Comparison of ENCODE assay signal across 8 mouse cellular contexts in the genomic region with DNA sequence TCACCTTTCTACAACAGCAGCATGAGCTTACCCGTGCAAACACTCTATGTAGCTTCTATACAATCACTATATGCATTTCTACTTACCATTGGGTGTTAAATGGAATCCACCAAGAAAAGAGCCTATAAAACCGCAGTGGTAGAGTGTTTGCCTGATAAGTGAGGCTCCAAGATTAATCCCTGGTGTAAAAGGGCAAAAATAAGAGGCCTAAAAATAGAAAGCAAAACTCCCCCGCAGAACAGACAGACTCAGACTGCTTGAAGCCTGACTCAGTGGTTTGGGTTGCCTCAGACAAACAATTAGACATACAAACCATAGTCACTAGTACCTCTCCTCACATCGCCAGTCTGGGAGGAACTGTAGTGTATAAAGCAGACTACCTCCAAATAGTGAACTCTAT. TPM values are rescaled to one million over a fixed set of nuclear protein-coding genes. Genes with fewer than 3 reads are reported as not detected.
DNase-seq lines count a peak whose midpoint lies in the region; ATAC-seq and TF ChIP-seq lines count a peak whose summit lies in the region.

A gene (minus strand): TSS at position 112 of the 400 bp plus-strand sequence.

- no peaks in the 10 kb centered on the region for H3K27me3 ChIP-seq in lung, embryonic 16.5 days (ENCODE audit: control insufficient read depth, insufficient read depth, low read depth, low read length)
- H3K27me3 ChIP-seq in embryonic facial prominence, embryonic 15.5 days = no peaks in the 10 kb centered on the region
- H3K27me3 ChIP-seq in intestine, postnatal 0 days (replicated peaks; ENCODE audit: control insufficient read depth, insufficient read depth, low read length) = no peaks in the 10 kb centered on the region
- no peaks in the 10 kb centered on the region for H3K27me3 ChIP-seq in stomach, embryonic 14.5 days (ENCODE audit: control insufficient read depth, insufficient read depth, low read length)

- no peak within 1 kb of the TSS; the same call in 1 of the 2 replicates for H3K9ac ChIP-seq in lung, embryonic 16.5 days (ENCODE audit: low read length)
- H3K9ac ChIP-seq in embryonic facial prominence, embryonic 15.5 days = no peak within 1 kb of the TSS
- peak within 1 kb of the TSS; percentile 19; the same call in 1 of the 2 replicates for H3K9ac ChIP-seq in intestine, postnatal 0 days (ENCODE audit: low read depth, low read length)
- H3K9ac ChIP-seq in stomach, embryonic 14.5 days (replicated peaks; ENCODE audit: low read depth, low read length) = no peak within 1 kb of the TSS

- ATAC-seq in lung, embryonic 16.5 days (ENCODE audit: low read depth) = no peak
- no peak for ATAC-seq in embryonic facial prominence, embryonic 15.5 days (ENCODE audit: insufficient number of reproducible peaks, low FRiP score, low TSS enrichment, low read depth)
- 0 out of 2 replicates have a peak, but pooled peaks have one; percentile 3 for ATAC-seq in intestine, postnatal 0 days
- ATAC-seq in stomach, embryonic 14.5 days (ENCODE audit: insufficient number of reproducible peaks, insufficient read depth, low FRiP score, low read depth) = no peak

- DNase-seq in lung, adult 18-20 months = no peak
- no peak for DNase-seq in gastrocnemius, postnatal 36 days
- no peak for DNase-seq in right cerebral cortex, adult 18-20 months
- no peak for DNase-seq in gastrocnemius, adult 2 months

- intact Hi-C loops in gastrocnemius, postnatal 36 days (cut with DNase I) = no loop called here
- intact Hi-C loops in gastrocnemius, adult 2 months (cut with DNase I) = no loop called here

- no peaks in the 10 kb centered on the region; the same call in 1 of the 2 replicates for H3K4me1 ChIP-seq in lung, embryonic 16.5 days (replicated peaks; ENCODE audit: control insufficient read depth, insufficient read depth, low read length)
- H3K4me1 ChIP-seq in embryonic facial prominence, embryonic 15.5 days = peaks cover 3% of the 10 kb centered on the region
- H3K4me1 ChIP-seq in intestine, postnatal 0 days (replicated peaks; ENCODE audit: control insufficient read depth, insufficient read depth, low read length) = peaks cover 13% of the 10 kb centered on the region
- H3K4me1 ChIP-seq in stomach, embryonic 14.5 days (ENCODE audit: control insufficient read depth, insufficient read depth, low read length) = 0 out of 2 replicates have a peak, but pooled peaks cover 2% of the 10 kb centered on the region

- H3K27ac ChIP-seq in lung, embryonic 16.5 days (ENCODE audit: low read length) = no peak within 1 kb of the TSS
- H3K27ac ChIP-seq in embryonic facial prominence, embryonic 15.5 days (replicated peaks) = no peak within 1 kb of the TSS
- peak within 1 kb of the TSS; percentile 92 for H3K27ac ChIP-seq in intestine, postnatal 0 days (ENCODE audit: low read depth, low read length)
- no peak within 1 kb of the TSS for H3K27ac ChIP-seq in stomach, embryonic 14.5 days (ENCODE audit: low read length)
- H3K27ac ChIP-seq in gastrocnemius, adult 2 months = no peak within 1 kb of the TSS; the same call in 1 of the 2 replicates

- H3K36me3 ChIP-seq in lung, embryonic 16.5 days (ENCODE audit: control insufficient read depth, insufficient read depth, low read length) = no peaks in the 10 kb centered on the region
- no peaks in the 10 kb centered on the region for H3K36me3 ChIP-seq in embryonic facial prominence, embryonic 15.5 days
- no peaks in the 10 kb centered on the region for H3K36me3 ChIP-seq in intestine, postnatal 0 days (ENCODE audit: control insufficient read depth, insufficient read depth)
- no peaks in the 10 kb centered on the region for H3K36me3 ChIP-seq in stomach, embryonic 14.5 days (ENCODE audit: control insufficient read depth, insufficient read depth, low read length)

- WGBS in lung, embryonic 16.5 days = 39% methylated on average over 4 of the region's 4 CpGs
- WGBS in embryonic facial prominence, embryonic 15.5 days = 67% methylated on average over 4 of the region's 4 CpGs
- 37% methylated on average over 4 of the region's 4 CpGs for WGBS in intestine, postnatal 0 days
- WGBS in stomach, embryonic 14.5 days = 67% methylated on average over 4 of the region's 4 CpGs

- H3K4me2 ChIP-seq in lung, embryonic 16.5 days (ENCODE audit: low read depth, low read length) = no peak within 1 kb of the TSS
- H3K4me2 ChIP-seq in embryonic facial prominence, embryonic 15.5 days (replicated peaks) = no peak within 1 kb of the TSS
- peak within 1 kb of the TSS; percentile 40; the same call in 1 of the 2 replicates for H3K4me2 ChIP-seq in intestine, postnatal 0 days (replicated peaks; ENCODE audit: low read depth)
- H3K4me2 ChIP-seq in stomach, embryonic 14.5 days (replicated peaks; ENCODE audit: low read depth, low read length) = no peak within 1 kb of the TSS

- H3K4me3 ChIP-seq in lung, embryonic 16.5 days (ENCODE audit: low read length) = no peak within 1 kb of the TSS
- H3K4me3 ChIP-seq in embryonic facial prominence, embryonic 15.5 days (replicated peaks) = no peak within 1 kb of the TSS
- H3K4me3 ChIP-seq in intestine, postnatal 0 days (ENCODE audit: low read depth, low read length) = no peak within 1 kb of the TSS
- no peak within 1 kb of the TSS for H3K4me3 ChIP-seq in stomach, embryonic 14.5 days (ENCODE audit: low read depth, low read length)
- H3K4me3 ChIP-seq in gastrocnemius, adult 2 months = no peak within 1 kb of the TSS

- no peaks in the 10 kb centered on the region for H3K9me3 ChIP-seq in lung, embryonic 16.5 days (ENCODE audit: control insufficient read depth, low read length)
- H3K9me3 ChIP-seq in embryonic facial prominence, embryonic 15.5 days (replicated peaks) = no peaks in the 10 kb centered on the region
- no peaks in the 10 kb centered on the region for H3K9me3 ChIP-seq in intestine, postnatal 0 days (ENCODE audit: control insufficient read depth)
- H3K9me3 ChIP-seq in stomach, embryonic 14.5 days (ENCODE audit: control insufficient read depth, low read depth, low read length) = no peaks in the 10 kb centered on the region

- no peak for TF ChIP-seq CTCF in intestine, postnatal 0 days (IDR thresholded peaks at IDR 0.05; ENCODE audit: low read depth)
- TF ChIP-seq CTCF in gastrocnemius, adult 2 months (IDR thresholded peaks at IDR 0.05) = no peak

RNA-seq across cellular contexts. Expression of the gene that starts here (rescaled TPM):
- polyA plus RNA-seq in lung, embryonic 16.5 days (2015; fragmentation: Nextera tagmentation; extraction: Ambion mirVana) = 37.0 and 56.6 TPM in 2 replicates
- polyA plus RNA-seq in embryonic facial prominence, embryonic 15.5 days (2015; fragmentation: Nextera tagmentation; extraction: Ambion mirVana) = 30.8 and 34.1 TPM in 2 replicates
- polyA plus RNA-seq in intestine, postnatal 0 days (2015; fragmentation: Nextera tagmentation; extraction: Ambion mirVana) = 18.0 and 32.7 TPM in 2 replicates
- 24.2 and 26.2 TPM in 2 replicates for polyA plus RNA-seq in stomach, embryonic 14.5 days (2014; fragmentation: Nextera tagmentation; extraction: Ambion mirVana)
- 1 to 10 TPM; 1.9 to 2.0 TPM for total RNA-seq in gastrocnemius, postnatal 36 days (2021)
- 1 to 10 TPM; 1.9 to 6.2 TPM for total RNA-seq in gastrocnemius, adult 2 months (2021)
